16 mouse cellular contexts compared by ENCODE assay signal in genomic region chr15:90184743-90185142, GRCm38 (mm10).
"Had no signal": no experiment of that assay in that cellular context is flagged by ENCODE, and none has a peak within 500 bp of the region (broad histone marks: within the 10 kb centered on the region; RNA-seq: fewer than 3 reads in every experiment).

No protein-coding gene starts in this region.

- ATAC-seq: hindbrain, embryonic 16.5 days; inflammation-experienced regulatory T-cells, adult 6 months; intestine, embryonic 15.5 days; intestine, postnatal 0 days had no signal

- DNase-seq: gastrocnemius, adult 2 months; gastrocnemius, postnatal 10 days; gastrocnemius, postnatal 25 days; heart, adult 18-20 months; heart, postnatal 10 days; heart, postnatal 4 days; kidney, adult 18-20 months; kidney, adult 8-10 months; kidney, postnatal 10 days; kidney, postnatal 25 days; kidney, postnatal 4 days; liver had no signal
